Mouse (Mus musculus) ES-Bruce4 (cell line): ENCODE data around the gene Eepd1.

Experiments used
- CTCF ChIP-seq: IDR thresholded peaks from one replicate; pipeline ENCODE4 v1.8.1; 2011; ENCODE audit warnings: low read depth, low read length
- EP300 ChIP-seq: IDR thresholded peaks from 2 replicates; pipeline ENCODE4 v1.6.1; 2011; ENCODE audit warnings: low read depth, low read length; ENCODE audit not compliant: insufficient read depth
- POLR2A ChIP-seq: IDR thresholded peaks from one replicate; pipeline ENCODE4 v1.8.1; 2011; ENCODE audit warnings: low read length; ENCODE audit not compliant: insufficient read depth

- TF ChIP-seq CTCF = no peak
- TF ChIP-seq POLR2A = no peak
- TF ChIP-seq EP300 = no peak
Observed at GRCm38 (mm10) chr9:25549130-25550060, 68.0 kb downstream of the Eepd1 start.
